In genomic region chr19:44195138-44195537, GRCm38 (mm10) we compare ENCODE assay signal across 9 mouse cellular contexts. TPM values are rescaled to one million over a fixed set of nuclear protein-coding genes. Genes with fewer than 3 reads are reported as not detected.
DNase-seq lines count a peak whose midpoint lies in the region; ATAC-seq and TF ChIP-seq lines count a peak whose summit lies in the region.
"Had no signal": no experiment of that assay in that cellular context is flagged by ENCODE, and none has a peak within 500 bp of the region (broad histone marks: within the 10 kb centered on the region; RNA-seq: fewer than 3 reads in every experiment).

No protein-coding gene starts in this region.

- no peak overlapping the region for H3K4me3 ChIP-seq in hindbrain, embryonic 11.5 days (ENCODE audit: low read depth, low read length)
- no peak overlapping the region for H3K4me3 ChIP-seq in hindbrain, embryonic 12.5 days
- H3K4me3 ChIP-seq in midbrain, embryonic 13.5 days (replicated peaks) = no peak overlapping the region
- no peak overlapping the region for H3K4me3 ChIP-seq in stomach, postnatal 0 days (ENCODE audit: low read depth, low read length)
- H3K4me3 ChIP-seq: embryonic facial prominence, embryonic 12.5 days had no signal

- TF ChIP-seq CTCF in stomach, postnatal 0 days (IDR thresholded peaks at IDR 0.05; ENCODE audit: low read depth) = peak; percentile 89

- 10% methylated on average over 7 of the region's 7 CpGs for WGBS in hindbrain, embryonic 11.5 days
- WGBS in hindbrain, embryonic 12.5 days = 9% methylated on average over 7 of the region's 7 CpGs
- 10% methylated on average over 7 of the region's 7 CpGs for WGBS in midbrain, embryonic 13.5 days
- WGBS in stomach, postnatal 0 days = 15% methylated on average over 7 of the region's 7 CpGs

- TF ChIP-seq EP300 in stomach, postnatal 0 days (optimal IDR thresholded peaks at IDR 0.05) = no peak

- H3K9me3 ChIP-seq in hindbrain, embryonic 11.5 days (ENCODE audit: control insufficient read depth, low read length) = no peaks in the 10 kb centered on the region
- no peaks in the 10 kb centered on the region for H3K9me3 ChIP-seq in hindbrain, embryonic 12.5 days (replicated peaks)
- no peaks in the 10 kb centered on the region for H3K9me3 ChIP-seq in midbrain, embryonic 13.5 days
- H3K9me3 ChIP-seq in stomach, postnatal 0 days (ENCODE audit: control insufficient read depth, low read length) = no peaks in the 10 kb centered on the region
- H3K9me3 ChIP-seq: embryonic facial prominence, embryonic 12.5 days had no signal

- no peak overlapping the region for H3K9ac ChIP-seq in hindbrain, embryonic 11.5 days (ENCODE audit: low read depth, low read length)
- H3K9ac ChIP-seq in hindbrain, embryonic 12.5 days = no peak overlapping the region
- no peak overlapping the region for H3K9ac ChIP-seq in midbrain, embryonic 13.5 days (replicated peaks)
- no peak overlapping the region for H3K9ac ChIP-seq in stomach, postnatal 0 days (ENCODE audit: low read length)
- H3K9ac ChIP-seq: embryonic facial prominence, embryonic 12.5 days had no signal

- H3K36me3 ChIP-seq in hindbrain, embryonic 11.5 days (ENCODE audit: control insufficient read depth, insufficient read depth, low read length) = no peaks in the 10 kb centered on the region
- H3K36me3 ChIP-seq in hindbrain, embryonic 12.5 days = no peaks in the 10 kb centered on the region
- H3K36me3 ChIP-seq in midbrain, embryonic 13.5 days = no peaks in the 10 kb centered on the region
- H3K36me3 ChIP-seq in stomach, postnatal 0 days (ENCODE audit: control insufficient read depth, insufficient read depth, low read length) = no peaks in the 10 kb centered on the region
- H3K36me3 ChIP-seq: embryonic facial prominence, embryonic 12.5 days had no signal

- H3K4me2 ChIP-seq in hindbrain, embryonic 11.5 days (replicated peaks; ENCODE audit: low read depth, low read length) = no peak overlapping the region
- no peak overlapping the region for H3K4me2 ChIP-seq in hindbrain, embryonic 12.5 days (replicated peaks)
- no peak overlapping the region for H3K4me2 ChIP-seq in midbrain, embryonic 13.5 days (replicated peaks)
- H3K4me2 ChIP-seq in stomach, postnatal 0 days (replicated peaks; ENCODE audit: low read depth) = no peak overlapping the region
- H3K4me2 ChIP-seq: embryonic facial prominence, embryonic 12.5 days had no signal

- no peaks in the 10 kb centered on the region for H3K27me3 ChIP-seq in hindbrain, embryonic 11.5 days (ENCODE audit: control insufficient read depth, insufficient read depth, low read length)
- H3K27me3 ChIP-seq in hindbrain, embryonic 12.5 days = no peaks in the 10 kb centered on the region
- no peaks in the 10 kb centered on the region for H3K27me3 ChIP-seq in midbrain, embryonic 13.5 days
- H3K27me3 ChIP-seq in stomach, postnatal 0 days (ENCODE audit: control insufficient read depth, insufficient read depth, low read length) = no peaks in the 10 kb centered on the region
- H3K27me3 ChIP-seq: embryonic facial prominence, embryonic 12.5 days had no signal

- peak; percentile 80 for DNase-seq in hindbrain, embryonic 11.5 days (ENCODE audit: low spot score)
- DNase-seq in adrenal gland, adult 8-10 months = peak; percentile 25
- peak; percentile 83 for DNase-seq in embryo, embryonic 10.5 days (ENCODE audit: low spot score)
- peak; percentile 44 to 69 for DNase-seq in layer of hippocampus, postnatal 36 days
- peak; percentile 69 for DNase-seq in stomach, postnatal 0 days (ENCODE audit: low spot score)

- no peak for ATAC-seq in hindbrain, embryonic 11.5 days (ENCODE audit: low FRiP score)
- ATAC-seq in hindbrain, embryonic 12.5 days (ENCODE audit: low FRiP score) = no peak
- peak; percentile 25; the same call in 1 of the 2 replicates for ATAC-seq in granulocyte monocyte progenitor cell, adult 5-6 weeks (replicated peaks; ENCODE audit: poor library complexity, severe bottlenecking)
- peak; percentile 65; the same call in 1 of the 2 replicates for ATAC-seq in midbrain, embryonic 13.5 days
- no peak for ATAC-seq in stomach, postnatal 0 days (ENCODE audit: low FRiP score, low TSS enrichment)

- no peaks in the 10 kb centered on the region for H3K4me1 ChIP-seq in hindbrain, embryonic 11.5 days (replicated peaks; ENCODE audit: control insufficient read depth, insufficient read depth, low read length)
- H3K4me1 ChIP-seq in hindbrain, embryonic 12.5 days = no peaks in the 10 kb centered on the region
- H3K4me1 ChIP-seq in midbrain, embryonic 13.5 days (replicated peaks) = no peaks in the 10 kb centered on the region
- no peaks in the 10 kb centered on the region for H3K4me1 ChIP-seq in stomach, postnatal 0 days (replicated peaks; ENCODE audit: control insufficient read depth, insufficient read depth)
- H3K4me1 ChIP-seq: embryonic facial prominence, embryonic 12.5 days had no signal

- H3K27ac ChIP-seq in hindbrain, embryonic 11.5 days (ENCODE audit: low read depth, low read length) = no peak overlapping the region
- H3K27ac ChIP-seq in hindbrain, embryonic 12.5 days = no peak overlapping the region
- no peak overlapping the region for H3K27ac ChIP-seq in midbrain, embryonic 13.5 days
- H3K27ac ChIP-seq in stomach, postnatal 0 days (replicated peaks) = no peak overlapping the region
- H3K27ac ChIP-seq: embryonic facial prominence, embryonic 12.5 days had no signal

RNA-seq across cellular contexts. Expression of gene Pkd2l1, which starts 2.9 kb away (rescaled TPM):
- polyA plus RNA-seq in hindbrain, embryonic 11.5 days (2014; fragmentation: Nextera tagmentation; extraction: Ambion mirVana) = 0.31 and 0.37 TPM in 2 replicates
- 0.36 and 0.39 TPM in 2 replicates for polyA plus RNA-seq in hindbrain, embryonic 12.5 days (2016; fragmentation: Nextera tagmentation; extraction: Ambion mirVana)
- not detected for total RNA-seq in adrenal gland, adult 8-10 months (2022)
- total RNA-seq in granulocyte monocyte progenitor cell, adult 5-6 weeks (2014; fragmentation: Nextera tagmentation) = not detected in 2 replicates
- not detected in 2 replicates for total RNA-seq in granulocyte monocyte progenitor cell, adult 5-6 weeks (2017)
- total RNA-seq in layer of hippocampus, postnatal 36 days (2021) = under 1 TPM; 0.15 to 0.20 TPM
- polyA plus RNA-seq in midbrain, embryonic 13.5 days (2015; fragmentation: Nextera tagmentation; extraction: Ambion mirVana) = 0.20 and 0.27 TPM in 2 replicates
- polyA plus RNA-seq in stomach, postnatal 0 days (2015; fragmentation: Nextera tagmentation; extraction: Ambion mirVana) = not detected in 2 replicates
- polyA plus RNA-seq: embryonic facial prominence, embryonic 12.5 days had no signal

RNA-seq across cellular contexts. Expression of gene Scd3, which starts 7.9 kb away (rescaled TPM):
- 0.70 and 1.1 TPM in 2 replicates for polyA plus RNA-seq in hindbrain, embryonic 11.5 days (2014; fragmentation: Nextera tagmentation; extraction: Ambion mirVana)
- polyA plus RNA-seq in hindbrain, embryonic 12.5 days (2016; fragmentation: Nextera tagmentation; extraction: Ambion mirVana) = 0.93 and 1.6 TPM in 2 replicates
- under 1 TPM in 3 of 4 experiments, not detected in 1; 0.06 to 0.31 (median 0.12) TPM for total RNA-seq in adrenal gland, adult 8-10 months (2022)
- total RNA-seq in granulocyte monocyte progenitor cell, adult 5-6 weeks (2014; fragmentation: Nextera tagmentation) = not detected in 2 replicates
- not detected in 2 replicates for total RNA-seq in granulocyte monocyte progenitor cell, adult 5-6 weeks (2017)
- total RNA-seq in layer of hippocampus, postnatal 36 days (2021) = 1 to 10 TPM in 1 of 2 experiments, under 1 TPM in 1; 0.94 to 1.7 TPM
- polyA plus RNA-seq in midbrain, embryonic 13.5 days (2015; fragmentation: Nextera tagmentation; extraction: Ambion mirVana) = 2.0 and 3.4 TPM in 2 replicates
- polyA plus RNA-seq in stomach, postnatal 0 days (2015; fragmentation: Nextera tagmentation; extraction: Ambion mirVana) = 0.05 and 0.10 TPM in 2 replicates

RNA-seq across cellular contexts. Expression of gene Bloc1s2, which starts 48.9 kb away (rescaled TPM):
- polyA plus RNA-seq in hindbrain, embryonic 11.5 days (2014; fragmentation: Nextera tagmentation; extraction: Ambion mirVana) = 125 and 127 TPM in 2 replicates
- polyA plus RNA-seq in hindbrain, embryonic 12.5 days (2016; fragmentation: Nextera tagmentation; extraction: Ambion mirVana) = 125 and 138 TPM in 2 replicates
- total RNA-seq in adrenal gland, adult 8-10 months (2022) = 10 to 100 TPM; 35.7 to 40.9 (median 39.5) TPM
- 143 and 186 TPM in 2 replicates for total RNA-seq in granulocyte monocyte progenitor cell, adult 5-6 weeks (2014; fragmentation: Nextera tagmentation)
- total RNA-seq in granulocyte monocyte progenitor cell, adult 5-6 weeks (2017) = 70.7 and 91.4 TPM in 2 replicates
- total RNA-seq in layer of hippocampus, postnatal 36 days (2021) = 10 to 100 TPM; 62.2 to 66.8 TPM
- polyA plus RNA-seq in midbrain, embryonic 13.5 days (2015; fragmentation: Nextera tagmentation; extraction: Ambion mirVana) = 156 and 157 TPM in 2 replicates
- 54.3 and 60.3 TPM in 2 replicates for polyA plus RNA-seq in stomach, postnatal 0 days (2015; fragmentation: Nextera tagmentation; extraction: Ambion mirVana)

RNA-seq across cellular contexts. Expression of gene Cwf19l1, which starts 59.5 kb away (rescaled TPM):
- 38.9 and 40.5 TPM in 2 replicates for polyA plus RNA-seq in hindbrain, embryonic 11.5 days (2014; fragmentation: Nextera tagmentation; extraction: Ambion mirVana)
- 35.6 and 38.6 TPM in 2 replicates for polyA plus RNA-seq in hindbrain, embryonic 12.5 days (2016; fragmentation: Nextera tagmentation; extraction: Ambion mirVana)
- total RNA-seq in adrenal gland, adult 8-10 months (2022) = 10 to 100 TPM; 24.0 to 35.8 (median 30.0) TPM
- total RNA-seq in granulocyte monocyte progenitor cell, adult 5-6 weeks (2014; fragmentation: Nextera tagmentation) = 27.7 and 44.9 TPM in 2 replicates
- total RNA-seq in granulocyte monocyte progenitor cell, adult 5-6 weeks (2017) = 19.3 and 26.3 TPM in 2 replicates
- 10 to 100 TPM; 18.1 to 19.2 TPM for total RNA-seq in layer of hippocampus, postnatal 36 days (2021)
- polyA plus RNA-seq in midbrain, embryonic 13.5 days (2015; fragmentation: Nextera tagmentation; extraction: Ambion mirVana) = 36.6 and 40.0 TPM in 2 replicates
- 13.0 and 13.6 TPM in 2 replicates for polyA plus RNA-seq in stomach, postnatal 0 days (2015; fragmentation: Nextera tagmentation; extraction: Ambion mirVana)

Comparison
In these comparisons a context has a peak if more than half of its experiments do, and no peak if none do; other contexts are left out.
1. ATAC-seq: peak in granulocyte monocyte progenitor cell, adult 5-6 weeks (single experiment) and midbrain, embryonic 13.5 days (single experiment); none in hindbrain, embryonic 11.5 days (single experiment), hindbrain, embryonic 12.5 days (single experiment) and stomach, postnatal 0 days (single experiment).
2. DNase-seq: peak in every context shown above with its lines; median percentile 83 in embryo, embryonic 10.5 days; 80 in hindbrain, embryonic 11.5 days; 69 in stomach, postnatal 0 days; 56 in layer of hippocampus, postnatal 36 days; 25 in adrenal gland, adult 8-10 months.